Mouse (Mus musculus): Measurements from ENCODE around the gene 4930453N24Rik. TPM values are rescaled to one million over a fixed set of nuclear protein-coding genes. Genes with fewer than 3 reads are reported as not detected.

Gene 4930453N24Rik
- polyA plus RNA-seq, 1 experiment from 2014 or later, result 27.2 TPM

- H3K9me3 ChIP-seq (replicated peaks), result peaks cover 15% of the 10 kb centered on the region
- no peak overlapping the region for H3K4me3 ChIP-seq
- 91% methylated on average over 7 of the region's 7 CpGs for WGBS
- H3K27ac ChIP-seq (replicated peaks), result no peak overlapping the region
- H3K4me1 ChIP-seq, result 0 out of 2 replicates have a peak, but pooled peaks cover 3% of the 10 kb centered on the region
- no peaks in the 10 kb centered on the region for H3K27me3 ChIP-seq (ENCODE audit: low read depth, poor library complexity, severe bottlenecking)
- DNase-seq (ENCODE audit: low spot score), result no peak
- H3K36me3 ChIP-seq, result peaks cover 26% of the 10 kb centered on the region
Observed at GRCm38 (mm10) chr16:64757666-64758400, 13.1 kb downstream of the 4930453N24Rik start.

GRCm38 (mm10) chr16:64756321-64756720 is 14.6 kb downstream of the 4930453N24Rik start:
- no peak for DNase-seq (ENCODE audit: low spot score)
- Histone ChIP-seq H3K4me1 (0 out of 2 replicates have a peak, but pooled peaks cover 3% of the 10 kb centered on the region), H3K27ac (replicated peaks) (no peak overlapping the region), H3K27me3 (ENCODE audit: low read depth, poor library complexity, severe bottlenecking) (no peaks in the 10 kb centered on the region), H3K9me3 (replicated peaks) (0 out of 2 replicates have a peak, but pooled peaks cover 6% of the 10 kb centered on the region), H3K36me3 (peaks cover 11% of the 10 kb centered on the region), H3K4me3 (no peak overlapping the region)
- WGBS, result 86% methylated on average over 6 of the region's 6 CpGs

- DNase-seq (ENCODE audit: low spot score), result peak; percentile 43
Observed at GRCm38 (mm10) chr16:64754743-64755139, 16.2 kb downstream of the 4930453N24Rik start.

GRCm38 (mm10) chr16:64753990-64754742 is 16.8 kb downstream of the 4930453N24Rik start:
- H3K36me3 ChIP-seq, result peaks cover 5% of the 10 kb centered on the region; the same call in 1 of the 2 replicates
- H3K4me3 ChIP-seq, result no peak overlapping the region
- H3K27ac ChIP-seq (replicated peaks), result no peak overlapping the region
- 0 out of 2 replicates have a peak, but pooled peaks cover 3% of the 10 kb centered on the region for H3K4me1 ChIP-seq
- 0 out of 2 replicates have a peak, but pooled peaks cover 6% of the 10 kb centered on the region for H3K9me3 ChIP-seq (replicated peaks)
- H3K27me3 ChIP-seq (ENCODE audit: low read depth, poor library complexity, severe bottlenecking), result no peaks in the 10 kb centered on the region
- WGBS, result 62% methylated on average over 3 of the region's 3 CpGs
- DNase-seq (ENCODE audit: low spot score), result no peak

More at GRCm38 (mm10) chr16:64754743-64755139, 16.2 kb downstream of the 4930453N24Rik start:
- peaks cover 5% of the 10 kb centered on the region; the same call in 1 of the 2 replicates for H3K36me3 ChIP-seq
- 0 out of 2 replicates have a peak, but pooled peaks cover 6% of the 10 kb centered on the region for H3K9me3 ChIP-seq (replicated peaks)
- no peak overlapping the region for H3K4me3 ChIP-seq
- no peaks in the 10 kb centered on the region for H3K27me3 ChIP-seq (ENCODE audit: low read depth, poor library complexity, severe bottlenecking)
- 0 out of 2 replicates have a peak, but pooled peaks cover 3% of the 10 kb centered on the region for H3K4me1 ChIP-seq
- no peak overlapping the region for H3K27ac ChIP-seq (replicated peaks)
- 43% methylated on average over 3 of the region's 3 CpGs for WGBS

GRCm38 (mm10) chr16:64748237-64748636 is 22.7 kb downstream of the 4930453N24Rik start:
- H3K4me3 ChIP-seq, result no peak overlapping the region
- DNase-seq (ENCODE audit: low spot score), result peak; percentile 60
- no peaks in the 10 kb centered on the region for H3K9me3 ChIP-seq (replicated peaks)
- H3K27ac ChIP-seq (replicated peaks), result no peak overlapping the region
- 13% methylated on average over 10 of the region's 10 CpGs for WGBS
- no peaks in the 10 kb centered on the region for H3K4me1 ChIP-seq
- H3K27me3 ChIP-seq (ENCODE audit: low read depth, poor library complexity, severe bottlenecking), result no peaks in the 10 kb centered on the region
- no peaks in the 10 kb centered on the region for H3K36me3 ChIP-seq

- no peak overlapping the region for H3K27ac ChIP-seq (replicated peaks)
- 84% methylated on average over 4 of the region's 4 CpGs for WGBS
Observed at GRCm38 (mm10) chr16:64745089-64745488, 25.9 kb downstream of the 4930453N24Rik start.

GRCm38 (mm10) chr16:64737289-64737688 is 33.7 kb downstream of the 4930453N24Rik start:
- Histone ChIP-seq H3K36me3 (no peaks in the 10 kb centered on the region), H3K27ac (replicated peaks) (no peak overlapping the region), H3K27me3 (ENCODE audit: low read depth, poor library complexity, severe bottlenecking) (no peaks in the 10 kb centered on the region), H3K9me3 (replicated peaks) (no peaks in the 10 kb centered on the region), H3K4me3 (no peak overlapping the region), H3K4me1 (no peaks in the 10 kb centered on the region)
- DNase-seq (ENCODE audit: low spot score), result no peak
- 92% methylated on average over 5 of the region's 5 CpGs for WGBS

More at GRCm38 (mm10) chr16:64745089-64745488, 25.9 kb downstream of the 4930453N24Rik start:
- DNase-seq (ENCODE audit: low spot score), result no peak
- H3K27me3 ChIP-seq (ENCODE audit: low read depth, poor library complexity, severe bottlenecking), result no peaks in the 10 kb centered on the region
- no peaks in the 10 kb centered on the region for H3K9me3 ChIP-seq (replicated peaks)
- H3K36me3 ChIP-seq, result no peaks in the 10 kb centered on the region
- no peak overlapping the region for H3K4me3 ChIP-seq
- no peaks in the 10 kb centered on the region for H3K4me1 ChIP-seq

- H3K4me3 ChIP-seq, result no peak overlapping the region
- WGBS, result 52% methylated on average over 4 of the region's 4 CpGs
- H3K27me3 ChIP-seq (ENCODE audit: low read depth, poor library complexity, severe bottlenecking), result no peaks in the 10 kb centered on the region; the same call in 1 of the 2 replicates
- peaks cover 3% of the 10 kb centered on the region; the same call in 1 of the 2 replicates for H3K4me1 ChIP-seq
- H3K9me3 ChIP-seq (replicated peaks), result no peaks in the 10 kb centered on the region
- no peaks in the 10 kb centered on the region for H3K36me3 ChIP-seq
- peak; percentile 52 for DNase-seq (ENCODE audit: low spot score)
- H3K27ac ChIP-seq (replicated peaks), result no peak overlapping the region
Observed at GRCm38 (mm10) chr16:64723273-64724057, 47.5 kb downstream of the 4930453N24Rik start.

- Histone ChIP-seq H3K4me1 (peaks cover 3% of the 10 kb centered on the region; the same call in 1 of the 2 replicates), H3K4me3 (no peak overlapping the region), H3K27me3 (ENCODE audit: low read depth, poor library complexity, severe bottlenecking) (no peaks in the 10 kb centered on the region; the same call in 1 of the 2 replicates), H3K9me3 (replicated peaks) (no peaks in the 10 kb centered on the region), H3K36me3 (no peaks in the 10 kb centered on the region), H3K27ac (replicated peaks) (no peak overlapping the region)
- WGBS, result 90% methylated on average over 5 of the region's 5 CpGs
- DNase-seq (ENCODE audit: low spot score), result no peak
Observed at GRCm38 (mm10) chr16:64721542-64721941, 49.4 kb downstream of the 4930453N24Rik start.

GRCm38 (mm10) chr16:64719096-64719495 is 51.9 kb downstream of the 4930453N24Rik start:
- Histone ChIP-seq H3K36me3 (no peaks in the 10 kb centered on the region), H3K27ac (replicated peaks) (no peak overlapping the region), H3K27me3 (ENCODE audit: low read depth, poor library complexity, severe bottlenecking) (no peaks in the 10 kb centered on the region; the same call in 1 of the 2 replicates), H3K4me3 (no peak overlapping the region), H3K4me1 (peaks cover 3% of the 10 kb centered on the region; the same call in 1 of the 2 replicates), H3K9me3 (replicated peaks) (no peaks in the 10 kb centered on the region)
- 81% methylated on average over 7 of the region's 7 CpGs for WGBS
- DNase-seq (ENCODE audit: low spot score), result no peak

- H3K27me3 ChIP-seq (ENCODE audit: low read depth, poor library complexity, severe bottlenecking), result no peaks in the 10 kb centered on the region; the same call in 1 of the 2 replicates
- H3K36me3 ChIP-seq, result no peaks in the 10 kb centered on the region
- H3K27ac ChIP-seq (replicated peaks), result no peak overlapping the region
- no peak for DNase-seq (ENCODE audit: low spot score)
- no peaks in the 10 kb centered on the region for H3K4me1 ChIP-seq
- no peak overlapping the region for H3K4me3 ChIP-seq
- 89% methylated on average over 10 of the region's 10 CpGs for WGBS
- no peaks in the 10 kb centered on the region for H3K9me3 ChIP-seq (replicated peaks)
Observed at GRCm38 (mm10) chr16:64717814-64718213, 53.1 kb downstream of the 4930453N24Rik start.

- no peak overlapping the region for H3K4me3 ChIP-seq
- no peaks in the 10 kb centered on the region for H3K36me3 ChIP-seq
- no peaks in the 10 kb centered on the region for H3K9me3 ChIP-seq (replicated peaks)
- no peaks in the 10 kb centered on the region for H3K4me1 ChIP-seq
- WGBS, result 89% methylated on average over 6 of the region's 6 CpGs
- DNase-seq (ENCODE audit: low spot score), result no peak
- H3K27me3 ChIP-seq (ENCODE audit: low read depth, poor library complexity, severe bottlenecking), result no peaks in the 10 kb centered on the region
- H3K27ac ChIP-seq (replicated peaks), result no peak overlapping the region
Observed at GRCm38 (mm10) chr16:64711816-64712215, 59.1 kb downstream of the 4930453N24Rik start.
